Mouse (Mus musculus) mouse trophoblast stem cell (cell line): Measurements from ENCODE around the gene Olfr1.

Experiments used
- in situ Hi-C, 2 experiments: fragments of 300-500 bp; cut with MseI, MboI; formaldehyde crosslinking; loops; 2 replicates in 1 of 2; 3 replicates in 1 of 2; pipeline ENCODE4 v1.15.1; 2025

Olfr1 gene

DNA sequence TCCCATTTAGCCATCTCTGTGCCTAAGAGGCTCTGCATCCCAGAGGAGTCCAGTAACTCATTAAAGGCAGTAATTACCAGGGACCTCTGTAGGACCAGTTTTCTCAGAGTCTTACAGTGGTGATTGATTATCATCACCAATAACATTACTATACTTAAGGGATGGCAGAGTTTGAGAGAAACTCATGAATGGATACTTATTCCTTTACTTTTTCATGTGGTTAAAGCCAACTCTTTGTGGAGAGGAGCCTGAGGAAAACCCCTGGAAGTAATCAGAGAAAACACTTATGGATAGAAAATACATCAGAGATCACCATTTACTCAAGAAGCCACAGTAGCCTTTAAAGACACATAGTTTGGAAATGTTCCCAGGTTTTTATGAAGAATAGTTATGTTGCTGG lies at the start of gene Olfr1:
Gene Olfr1 (minus strand): TSS at position 101 of the 400 bp plus-strand sequence.
- in situ Hi-C loops, result no loop called here

DNA sequence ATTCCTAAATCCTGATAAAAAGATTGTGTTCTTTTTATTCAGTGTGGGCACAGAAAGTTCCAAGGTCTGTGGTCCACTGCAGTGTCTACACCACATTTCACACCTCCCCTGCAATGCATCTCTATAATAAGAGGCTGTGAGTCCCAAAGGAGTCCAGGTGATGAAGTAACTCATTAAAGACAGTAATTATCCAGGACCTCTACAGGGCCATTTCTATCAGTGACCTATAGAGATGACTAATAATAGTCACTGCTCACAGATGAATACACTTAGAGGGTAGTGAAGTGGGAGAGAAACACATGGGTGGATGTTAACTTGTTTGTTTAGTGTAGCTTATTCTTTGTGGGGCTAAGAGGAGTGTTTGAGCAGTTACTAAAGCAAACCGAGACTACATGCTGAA lies 29.0 kb upstream of the Olfr1 start, which contains the start of gene Olfr378:
Gene Olfr378 (minus strand): TSS at position 101 of the 400 bp plus-strand sequence.
- in situ Hi-C loops, result no loop called here

DNA sequence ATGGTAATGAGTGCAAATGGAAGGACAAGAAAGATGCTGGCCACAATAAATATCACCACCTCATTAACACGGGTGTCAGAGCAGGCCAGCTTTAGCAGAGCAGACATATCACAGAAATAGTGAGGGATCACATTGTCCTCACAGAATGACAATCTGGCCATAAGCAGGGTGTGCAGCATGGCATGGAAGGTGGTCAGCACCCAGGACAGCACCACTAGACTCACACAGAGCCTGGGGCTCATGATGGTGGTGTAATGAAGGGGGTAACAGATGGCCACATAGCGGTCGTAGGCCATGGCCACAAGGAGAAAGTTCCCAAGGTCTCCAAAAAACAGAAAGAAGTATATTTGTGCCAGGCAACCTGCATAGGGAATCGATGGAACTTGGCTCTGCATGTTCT lies 4.0 kb downstream of the Olfr1 start:
- in situ Hi-C loops, result no loop called here

- in situ Hi-C loops, result no loop called here
Observed at GRCm38 (mm10) chr11:73370946-73371345, 28.5 kb downstream of the Olfr1 start, which contains the start of gene Olfr376. Gene Olfr376, plus strand, starts transcription at chr11:73371246.

DNA sequence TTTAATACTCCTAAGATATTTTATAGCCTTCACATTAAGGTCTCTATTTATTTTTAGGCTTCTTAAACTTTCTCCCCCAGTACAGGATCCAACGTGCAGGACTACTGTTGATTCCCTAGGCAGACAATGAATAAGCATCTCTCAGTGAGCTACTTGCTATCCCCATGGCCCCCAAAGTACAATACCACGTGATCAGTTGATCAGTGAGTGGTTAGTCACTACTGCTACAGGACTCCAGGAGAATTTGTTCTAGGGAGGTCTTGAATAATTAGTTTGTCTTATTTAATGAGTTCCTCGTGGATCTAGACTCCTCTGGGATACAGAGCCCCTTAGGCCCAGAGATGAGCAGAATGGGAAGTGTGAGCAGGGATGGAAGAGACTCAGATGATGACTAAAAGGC lies 48.9 kb downstream of the Olfr1 start, which contains the start of gene Olfr20:
Gene Olfr20 (plus strand): TSS at position 301 of the 400 bp plus-strand sequence.
- in situ Hi-C loops, result no loop called here
